Mouse (Mus musculus) hindbrain, embryonic 11.5 days (tissue): ENCODE results near the gene Txndc17. TPM values are rescaled to one million over a fixed set of nuclear protein-coding genes. Genes with fewer than 3 reads are reported as not detected.

Source experiments
- polyA plus RNA-seq: library from polyadenylated mRNA; unstranded; fragments of >200 nt; fragmentation: Nextera tagmentation; extraction: Ambion mirVana; gene quantifications from 2 replicates; pipeline ENCODE4 v1.2.1, GENCODE M21; 2014

Txndc17 gene
- polyA plus RNA-seq, 1 experiment from 2014 or later: 181 TPM

Other genes starting within 250 kb of the Txndc17 start
- not detected in 2 replicates for gene Aipl1, start 170.0 kb upstream of the Txndc17 start, polyA plus RNA-seq
- 158 and 171 TPM in 2 replicates for gene Pimreg, start 165.5 kb upstream of the Txndc17 start, polyA plus RNA-seq
- gene Pitpnm3, start 71.8 kb upstream of the Txndc17 start, polyA plus RNA-seq: 0.45 and 0.48 TPM in 2 replicates
- 0.11 TPM in 1 of 2 replicates, not detected in the other for gene Gm43951, start 707 bp upstream of the Txndc17 start, polyA plus RNA-seq
- 15.6 and 17.8 TPM in 2 replicates for gene 4933427D14Rik, start 88 bp upstream of the Txndc17 start, polyA plus RNA-seq
- 58.8 and 61.7 TPM in 2 replicates for gene Med31, start 8.0 kb downstream of the Txndc17 start, polyA plus RNA-seq
- 0.29 and 0.32 TPM in 2 replicates for gene Slc13a5, start 59.7 kb downstream of the Txndc17 start, polyA plus RNA-seq
- 0.98 and 1.3 TPM in 2 replicates for gene Xaf1, start 94.1 kb downstream of the Txndc17 start, polyA plus RNA-seq
- not detected in 2 replicates for gene Fbxo39, start 106.9 kb downstream of the Txndc17 start, polyA plus RNA-seq
- gene Tekt1, start 154.9 kb downstream of the Txndc17 start, polyA plus RNA-seq: 8.7 and 8.9 TPM in 2 replicates
- gene Smtnl2, start 204.2 kb downstream of the Txndc17 start, polyA plus RNA-seq: 4.7 and 8.7 TPM in 2 replicates
- not detected in 2 replicates for gene Ggt6, start 228.0 kb downstream of the Txndc17 start, polyA plus RNA-seq
- 112 and 145 TPM in 2 replicates for gene Mybbp1a, start 233.8 kb downstream of the Txndc17 start, polyA plus RNA-seq